Mouse (Mus musculus) ES-E14 (cell line): ENCODE data around the gene Ctrc. TPM values are rescaled to one million over a fixed set of nuclear protein-coding genes. Genes with fewer than 3 reads are reported as not detected.
A peak's percentile ranks its signal among the peaks of the same experiment; 100 is the strongest.

Experiments
- DNase-seq: peaks from one replicate; pipeline ENCODE4 v3.0.0-alpha.2; 2013; ENCODE audit warnings: low read depth, low spot score
- H3K27ac ChIP-seq: 2 replicates; pipeline ENCODE4 v1.5.1; 2012; ENCODE audit warnings: low read depth, mild to moderate bottlenecking, low read length, moderate library complexity, mixed read lengths; ENCODE audit not compliant: poor library complexity, insufficient read depth, severe bottlenecking
- H3K36me3 ChIP-seq: 2 replicates; pipeline ENCODE4 v1.6.1; 2012; ENCODE audit warnings: mild to moderate bottlenecking, low read length, moderate library complexity, mixed read lengths; ENCODE audit not compliant: control insufficient read depth, poor library complexity, insufficient read depth, severe bottlenecking
- H3K4me1 ChIP-seq, 2 experiments: fragments of 150-350 bp in 1 of 2; sonication (generic) in 1 of 2; 2 replicates each; pipeline ENCODE4 v1.6.1; 2012; ENCODE audit warnings: low read length in 2 of 2, mild to moderate bottlenecking in 1 of 2, mixed read lengths in 1 of 2; ENCODE audit not compliant: control insufficient read depth in 2 of 2, insufficient read depth in 2 of 2, poor library complexity in 1 of 2
- H3K4me3 ChIP-seq, 2 experiments: fragments of 150-350 bp in 1 of 2; sonication (generic) in 1 of 2; 2 replicates each; pipeline ENCODE4 v1.5.1; 2012; ENCODE audit warnings: low read length in 2 of 2, low read depth in 1 of 2, mild to moderate bottlenecking in 1 of 2, mixed read lengths in 1 of 2; ENCODE audit not compliant: insufficient read depth in 1 of 2, poor library complexity in 1 of 2, severe bottlenecking in 1 of 2
- H3K9ac ChIP-seq: 2 replicates; pipeline ENCODE4 v1.6.1; 2012; ENCODE audit warnings: low read depth, mild to moderate bottlenecking, low read length, mixed read lengths; ENCODE audit not compliant: poor library complexity, insufficient read depth, severe bottlenecking
- H3K9me3 ChIP-seq: fragments of 150-350 bp; sonication (generic); 2 replicates; pipeline ENCODE4 v1.6.1; 2012; ENCODE audit warnings: low read depth, mild to moderate bottlenecking, low read length; ENCODE audit not compliant: control insufficient read depth, insufficient read depth
- CHD2 ChIP-seq: IDR thresholded peaks from 2 replicates; pipeline ENCODE4 v1.6.1; 2014; ENCODE audit warnings: mild to moderate bottlenecking, low read depth, low read length, inconsistent platforms
- HCFC1 ChIP-seq: IDR thresholded peaks from 2 replicates; pipeline ENCODE4 v1.6.1; 2012; ENCODE audit warnings: low read length, inconsistent platforms, borderline replicate concordance; ENCODE audit not compliant: insufficient read depth
- MAFK ChIP-seq: IDR thresholded peaks from 2 replicates; pipeline ENCODE4 v1.6.1; 2014; ENCODE audit warnings: mild to moderate bottlenecking, low read depth, low read length, inconsistent platforms; ENCODE audit not compliant: insufficient read depth
- ZC3H11A ChIP-seq: IDR thresholded peaks from 2 replicates; pipeline ENCODE4 v1.6.1; 2012; ENCODE audit warnings: low read depth, mild to moderate bottlenecking, inconsistent platforms, low read length, borderline replicate concordance
- ZNF384 ChIP-seq: IDR thresholded peaks from 2 replicates; pipeline ENCODE4 v1.6.1; 2012; ENCODE audit warnings: low read depth, low read length, inconsistent platforms
- in situ Hi-C, 2 experiments: fragments of 600-800 bp; cut with MboI; formaldehyde crosslinking; loops; one replicate each; pipeline ENCODE4 v1.15.1; 2025; ENCODE audit warnings: low sequenced_read_pairs in 2 of 2, inconsistent platforms in 1 of 2; ENCODE audit not compliant: unreplicated experiment in 2 of 2
- total RNA-seq: library from RNA; depleted of rRNA; stranded (reverse); fragments of 300-350 nt; gene quantifications from 2 replicates; pipeline ENCODE4 v1.2.3, GENCODE M21; 2012

The Ctrc gene
- total RNA-seq, 1 experiment = not detected

DNA sequence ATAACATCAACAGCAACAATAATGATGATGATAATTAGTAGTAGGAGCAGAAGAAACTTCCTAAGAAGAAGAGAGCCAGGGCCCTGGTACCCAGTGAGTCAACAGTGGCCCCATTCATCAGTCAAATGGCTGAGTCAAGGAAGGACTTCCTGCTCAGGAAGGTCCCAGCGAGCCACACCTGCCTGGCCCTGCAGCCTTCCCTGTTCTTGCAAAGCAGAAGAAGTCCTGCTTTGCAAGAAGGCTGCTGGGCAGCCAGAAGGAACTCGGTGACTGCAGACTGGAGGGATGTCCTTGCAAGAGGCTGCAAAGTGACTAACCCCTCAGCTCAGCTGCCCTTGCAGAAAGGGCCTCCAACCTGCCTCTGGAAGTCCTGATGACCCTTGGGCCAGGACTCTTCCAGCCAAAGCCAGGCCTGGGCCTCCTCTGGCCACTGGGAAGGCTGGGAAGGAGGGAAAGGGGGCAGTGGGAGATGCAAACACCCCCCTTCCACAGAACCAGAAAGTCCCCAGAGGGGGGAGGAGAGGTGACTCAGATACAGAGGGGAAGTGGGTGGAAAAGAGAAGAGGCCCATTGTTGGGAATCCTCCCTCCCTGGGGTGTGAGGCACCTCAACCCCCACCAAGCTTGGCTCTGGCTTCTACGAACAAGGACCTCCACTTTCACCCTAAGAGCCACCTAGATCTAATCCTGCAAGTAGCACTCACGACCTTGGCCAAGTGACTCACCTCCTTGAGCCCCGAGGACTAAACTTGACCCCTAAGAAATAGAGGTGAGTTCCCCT is 23.5 kb upstream of the Ctrc start:
- no peak for DNase-seq
- no peak overlapping the region for H3K4me3 ChIP-seq
- no peak overlapping the region for H3K27ac ChIP-seq
- peaks cover 3 to 16% of the 10 kb centered on the region in 2 experiments; a peak in 1 of 4 replicates for H3K4me1 ChIP-seq
- H3K9ac ChIP-seq = no peak overlapping the region
- in situ Hi-C loops = no loop called here
- TF ChIP-seq MAFK (no peak), ZC3H11A (no peak), HCFC1 (no peak), CHD2 (no peak), ZNF384 (no peak)
- no peaks in the 10 kb centered on the region for H3K36me3 ChIP-seq
- no peaks in the 10 kb centered on the region for H3K9me3 ChIP-seq

DNA sequence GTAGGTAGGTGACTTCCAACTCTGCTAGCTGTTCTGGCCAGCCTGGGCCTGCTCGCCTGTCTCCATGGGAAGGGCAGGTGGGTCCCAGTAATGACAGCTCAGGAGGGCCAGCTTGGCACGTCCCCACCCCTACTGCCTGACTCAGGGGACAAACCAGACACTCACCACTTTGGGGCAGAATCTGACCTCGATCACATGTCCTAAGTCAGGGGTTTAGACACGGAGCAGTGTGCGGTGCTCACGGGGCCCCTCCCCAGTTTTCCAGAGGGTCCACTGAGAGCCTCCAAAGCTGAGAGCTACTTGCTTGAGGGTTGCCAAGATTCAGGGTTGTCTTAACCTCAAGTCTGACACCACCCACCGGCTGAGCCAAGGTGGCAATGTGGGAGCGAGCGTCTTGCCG is 21.9 kb upstream of the Ctrc start:
- no peaks in the 10 kb centered on the region for H3K9me3 ChIP-seq

DNA sequence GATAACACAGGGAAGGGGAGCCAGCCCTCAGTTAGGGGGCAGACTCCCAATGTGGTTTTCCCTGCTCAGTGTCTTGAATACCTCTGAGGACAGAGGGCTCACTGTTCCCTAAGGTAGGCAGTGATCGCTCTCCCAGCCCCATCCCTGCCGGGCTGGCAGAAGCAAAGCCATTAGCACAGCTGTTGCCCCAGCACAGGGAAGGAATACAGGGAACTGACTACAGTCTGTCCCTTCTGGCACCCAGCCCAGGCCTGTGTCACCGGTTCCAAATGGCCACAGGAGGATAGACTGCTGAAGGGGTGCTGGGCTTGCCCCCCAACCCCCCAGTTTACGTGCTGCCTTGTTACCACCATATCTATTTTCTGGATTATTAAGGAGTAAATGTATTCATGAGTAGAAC is 21.3 kb upstream of the Ctrc start:
- Histone ChIP-seq H3K9ac (no peak overlapping the region), H3K9me3 (no peaks in the 10 kb centered on the region), H3K4me1 (peaks cover 2 to 13% of the 10 kb centered on the region in 2 experiments; a peak in 1 of 4 replicates), H3K4me3 (no peak overlapping the region), H3K27ac (no peak overlapping the region), H3K36me3 (no peaks in the 10 kb centered on the region; the same call in 1 of the 2 replicates)
- no peak for DNase-seq
- no peak for TF ChIP-seq MAFK
- TF ChIP-seq ZC3H11A = no peak
- TF ChIP-seq ZNF384 = no peak
- TF ChIP-seq CHD2 = no peak
- no peak for TF ChIP-seq HCFC1
- in situ Hi-C loops = no loop called here

More for the DNA sequence above, 21.9 kb upstream of the Ctrc start:
- no peak for DNase-seq
- in situ Hi-C loops = no loop called here
- no peak overlapping the region for H3K9ac ChIP-seq
- H3K27ac ChIP-seq = no peak overlapping the region
- H3K4me1 ChIP-seq = peaks cover 3 to 13% of the 10 kb centered on the region in 2 experiments; a peak in 1 of 4 replicates
- H3K4me3 ChIP-seq = no peak overlapping the region
- no peaks in the 10 kb centered on the region; the same call in 1 of the 2 replicates for H3K36me3 ChIP-seq
- TF ChIP-seq ZNF384 (no peak), MAFK (no peak), HCFC1 (no peak), CHD2 (no peak), ZC3H11A (no peak)

- Histone ChIP-seq H3K36me3 (no peaks in the 10 kb centered on the region; the same call in 1 of the 2 replicates), H3K4me3 (no peak overlapping the region), H3K9me3 (no peaks in the 10 kb centered on the region), H3K27ac (no peak overlapping the region), H3K4me1 (peaks cover 2 to 11% of the 10 kb centered on the region in 2 experiments; a peak in 1 of 4 replicates), H3K9ac (no peak overlapping the region)
- TF ChIP-seq HCFC1 = no peak
- peak; percentile 88 for TF ChIP-seq ZNF384
- no peak for TF ChIP-seq MAFK
- in situ Hi-C loops = no loop called here
- no peak for DNase-seq
Observed at GRCm38 (mm10) chr4:141866933-141867490, 20.9 kb upstream of the Ctrc start.
